In the genomic region with DNA sequence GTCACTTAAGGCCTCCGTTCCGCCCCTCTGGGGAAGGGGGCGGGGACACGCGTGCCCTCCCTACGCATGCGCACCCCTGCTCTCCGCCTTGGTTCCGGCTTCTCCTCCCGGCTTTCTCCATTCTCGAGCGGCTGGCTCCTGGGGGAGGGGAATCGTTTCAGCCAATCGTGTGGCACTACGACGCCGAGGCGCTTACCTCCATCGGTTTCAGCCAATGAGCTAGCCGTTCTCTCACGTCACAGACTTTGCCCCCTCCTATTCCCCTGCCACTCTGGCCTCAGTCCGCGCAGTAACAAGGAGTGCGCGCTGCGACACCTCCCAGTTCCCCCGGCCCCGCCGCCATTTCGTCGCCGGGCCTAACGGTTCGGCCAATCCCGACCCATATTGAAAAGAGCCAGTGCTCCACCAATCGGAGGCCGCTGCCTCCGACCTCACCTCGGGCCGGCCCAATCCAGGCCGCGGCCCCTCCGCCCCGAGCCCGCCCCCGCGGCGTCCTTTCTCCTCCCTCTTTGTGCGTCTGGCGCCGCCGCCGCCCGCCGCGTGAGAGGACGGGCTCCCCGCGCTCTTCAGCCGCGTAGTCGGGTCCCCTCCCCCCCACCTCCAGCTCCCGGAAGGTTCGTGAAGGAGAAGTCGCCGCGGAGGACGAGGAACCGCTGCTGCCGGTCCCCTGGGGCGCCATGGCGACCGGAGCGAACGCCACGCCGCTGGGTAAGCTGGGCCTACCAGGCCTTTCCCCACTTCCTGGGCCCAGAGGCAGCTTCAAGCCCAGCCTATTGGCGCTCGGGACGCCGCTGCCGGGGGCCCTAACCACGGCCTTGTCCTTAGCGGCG, we compare ENCODE assay signal across 8 mouse cellular contexts. TPM values are rescaled to one million over a fixed set of nuclear protein-coding genes. Genes with fewer than 3 reads are reported as not detected.
DNase-seq lines count a peak whose midpoint lies in the region; ATAC-seq and TF ChIP-seq lines count a peak whose summit lies in the region.

A gene (plus strand): TSS at position 280 of the 830 bp plus-strand sequence.

- no peak for TF ChIP-seq CTCF in cortical plate, adult 2 months (IDR thresholded peaks at IDR 0.05; ENCODE audit: extremely low read depth, insufficient read depth, low read length)

- peak; percentile 85 for ATAC-seq in activated CD4-positive, CD25-positive, alpha-beta regulatory T cell, adult 4 months
- peak; percentile 85 for ATAC-seq in megakaryocyte progenitor cell, adult 5-6 weeks (replicated peaks; ENCODE audit: poor library complexity)

- H3K4me1 ChIP-seq in cortical plate, adult 2 months (ENCODE audit: control insufficient read depth, insufficient read depth, low read length), result no peaks in the 10 kb centered on the region; the same call in 1 of the 2 replicates

- peak; percentile 90 for TF ChIP-seq POLR2A in cortical plate, adult 2 months (IDR thresholded peaks at IDR 0.05; ENCODE audit: extremely low read depth, insufficient read depth, low read length)

- H3K4me3 ChIP-seq in cortical plate, adult 2 months (ENCODE audit: insufficient read depth, low read length), result peak within 1 kb of the TSS; percentile 55

- H3K27ac ChIP-seq in cortical plate, adult 2 months (ENCODE audit: insufficient read depth, low read length), result peak within 1 kb of the TSS; percentile 98

- DNase-seq in gastrocnemius, adult 8-10 months (ENCODE audit: low spot score in 2 of 2), result peak; percentile 99 to 100
- peak; percentile 98 for DNase-seq in hindlimb bud, embryonic 11.5 days (ENCODE audit: extremely low spot score, low read depth, low spot score)
- DNase-seq in left cerebral cortex, adult 8-10 months (ENCODE audit: low spot score in 2 of 2), result peak; percentile 95 to 100
- peak; percentile 99 for DNase-seq in right cerebral cortex, postnatal 14 days
- DNase-seq in urinary bladder, postnatal 36 days (ENCODE audit: low spot score in 2 of 2), result peak; percentile 99 to 100

RNA-seq across cellular contexts. Expression of the gene that starts here (rescaled TPM):
- 10 to 100 TPM; 47.6 to 48.6 TPM for polyA plus RNA-seq in activated CD4-positive, CD25-positive, alpha-beta regulatory T cell, adult 4 months (2017; shearing (Covaris generic))
- 145 and 149 TPM in 2 replicates for polyA plus RNA-seq in cortical plate, adult 2 months (2012; rRNA removed)
- total RNA-seq in gastrocnemius, adult 8-10 months (2022), result 10 to 100 TPM; 69.0 to 88.0 (median 73.8) TPM
- total RNA-seq in left cerebral cortex, adult 8-10 months (2022), result 100 to 1,000 TPM; 164 to 203 (median 187) TPM
- total RNA-seq in megakaryocyte progenitor cell, adult 5-6 weeks (2015), result 268 and 287 TPM in 2 replicates
- total RNA-seq in megakaryocyte progenitor cell, adult 5-6 weeks (2017), result 156 and 192 TPM in 2 replicates

Comparison
In these comparisons a context has a peak if more than half of its experiments do, and no peak if none do; other contexts are left out.
1. Peak in every context shown above with its lines: DNase-seq, ATAC-seq, H3K4me3 ChIP-seq and H3K27ac ChIP-seq.